Mouse (Mus musculus) CD8-positive naive resting alpha-beta T cell, adult 2 months (primary cell): ENCODE measurements around the gene Slc12a6.
A peak's percentile ranks its signal among the peaks of the same experiment; 100 is the strongest.
"Not testable (repeated sequence)": the region's sequence is repeated elsewhere in the genome, so short reads cannot be mapped to it uniquely, and the experiment has no call there.

Experiments
- DNase-seq, 2 experiments: peaks; one replicate each; pipeline ENCODE4 v3.0.0; 2022; ENCODE audit warnings: low read depth in 2 of 2, low spot score in 2 of 2

The Slc12a6 gene

DNA sequence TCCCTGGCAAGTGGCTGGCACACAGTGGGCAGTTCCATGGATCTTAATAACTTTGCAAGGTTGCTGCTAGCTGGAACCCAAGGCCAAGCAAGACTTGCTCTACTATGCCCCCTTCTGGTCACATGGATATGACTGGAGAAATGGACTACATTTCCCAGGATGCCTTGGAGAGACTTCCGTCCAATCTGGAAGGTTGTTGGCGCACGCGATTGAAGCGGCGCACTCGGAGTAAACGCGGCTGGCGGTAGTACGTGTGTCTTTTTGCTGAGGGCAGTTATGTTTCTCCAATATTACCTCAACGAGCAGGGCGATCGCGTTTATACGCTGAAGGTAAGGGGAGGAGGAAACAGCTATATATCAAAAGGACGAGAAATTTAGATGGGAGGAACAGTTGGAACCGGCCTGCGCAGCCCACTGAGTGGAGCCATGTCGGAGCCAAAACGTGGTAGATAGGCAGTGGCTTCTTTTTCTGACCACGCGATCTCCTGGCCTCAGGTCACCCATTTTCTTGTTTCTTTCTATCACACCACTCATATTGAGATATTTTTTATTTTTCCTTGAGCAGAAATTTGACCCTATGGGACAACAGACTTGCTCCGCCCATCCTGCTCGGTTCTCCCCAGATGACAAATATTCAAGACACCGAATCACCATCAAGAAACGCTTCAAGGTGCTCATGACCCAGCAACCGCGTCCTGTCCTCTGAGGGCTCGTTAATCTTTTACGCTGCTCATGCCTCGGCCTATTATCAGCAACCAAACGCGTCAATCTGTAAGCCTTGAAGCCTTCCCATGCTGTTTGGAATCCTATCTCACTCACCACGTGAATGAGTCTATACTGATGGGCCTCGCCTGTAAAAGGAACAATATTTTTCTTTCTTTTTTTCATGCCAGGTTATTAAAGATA is 3.6 kb upstream of the Slc12a6 start, which contains the start of gene Nop10:
Nop10 (plus strand) TSS at position 179 of the 906 bp plus-strand sequence.
- peak; percentile 71 to 76 for DNase-seq

DNA sequence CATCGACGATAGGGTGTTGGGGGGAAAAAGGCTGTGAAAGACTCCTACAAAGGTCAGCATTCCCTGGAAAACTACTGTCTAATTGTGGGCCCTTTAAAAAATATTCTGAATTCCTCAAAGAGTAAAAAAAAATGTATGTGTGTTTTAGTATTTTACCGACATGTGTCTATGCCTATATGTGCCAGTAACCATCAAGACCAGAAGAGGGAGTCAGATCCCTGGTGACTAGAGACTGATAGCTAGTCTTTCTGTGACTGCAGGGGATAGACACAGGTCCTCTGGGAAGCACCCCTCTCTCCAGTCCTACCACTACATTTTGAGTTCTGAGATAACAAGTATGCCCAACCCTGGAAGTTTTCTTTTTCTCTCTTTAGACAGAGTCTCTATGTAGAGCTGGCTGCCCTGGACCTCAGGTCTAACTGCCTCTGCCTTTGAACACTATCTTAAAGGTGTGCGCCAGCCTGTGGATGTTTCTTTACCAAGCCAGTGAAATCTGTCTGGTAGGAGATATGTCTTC is 2.8 kb upstream of the Slc12a6 start:
- DNase-seq: no peak

DNA sequence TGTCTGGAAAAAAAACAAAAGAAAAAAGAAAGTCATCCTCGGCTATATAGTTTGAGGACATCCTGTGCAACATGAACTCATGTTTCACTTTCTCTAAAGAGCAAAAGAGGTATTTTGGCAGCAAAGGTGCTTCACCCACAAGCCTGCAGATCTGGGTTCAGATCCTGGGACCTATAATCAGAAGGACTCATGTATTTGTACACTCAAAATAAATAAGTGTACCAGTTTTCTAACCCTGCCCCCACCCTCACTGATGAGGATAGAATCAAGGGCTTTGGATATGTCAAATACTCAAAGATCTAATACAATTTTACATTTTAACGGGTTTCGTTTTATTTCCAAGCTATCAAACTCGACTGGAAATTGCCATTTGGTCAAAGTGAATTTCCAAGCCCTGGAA is 1.3 kb upstream of the Slc12a6 start:
- no peak for DNase-seq

DNA sequence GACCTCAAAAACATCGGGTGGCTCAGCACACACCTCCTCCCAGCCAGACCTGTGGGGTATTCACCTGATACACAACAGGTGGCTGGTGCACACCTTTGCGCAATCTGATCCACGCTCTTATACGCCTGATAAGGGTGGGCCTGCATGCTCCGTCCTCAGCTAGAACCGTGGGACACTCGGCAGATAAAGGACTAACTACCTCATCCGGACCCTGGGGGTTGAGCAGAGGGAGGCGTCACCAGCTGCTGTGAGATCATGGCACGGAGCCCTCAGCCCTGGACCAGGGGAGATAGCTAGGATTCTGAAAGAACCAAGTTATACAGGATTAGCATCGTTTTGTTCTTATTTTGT is 592 bp downstream of the Slc12a6 start, which contains the start of gene Gm21985:
Gm21985 (plus strand) TSS at position 73 of the 351 bp plus-strand sequence.
- no peak for DNase-seq

DNA sequence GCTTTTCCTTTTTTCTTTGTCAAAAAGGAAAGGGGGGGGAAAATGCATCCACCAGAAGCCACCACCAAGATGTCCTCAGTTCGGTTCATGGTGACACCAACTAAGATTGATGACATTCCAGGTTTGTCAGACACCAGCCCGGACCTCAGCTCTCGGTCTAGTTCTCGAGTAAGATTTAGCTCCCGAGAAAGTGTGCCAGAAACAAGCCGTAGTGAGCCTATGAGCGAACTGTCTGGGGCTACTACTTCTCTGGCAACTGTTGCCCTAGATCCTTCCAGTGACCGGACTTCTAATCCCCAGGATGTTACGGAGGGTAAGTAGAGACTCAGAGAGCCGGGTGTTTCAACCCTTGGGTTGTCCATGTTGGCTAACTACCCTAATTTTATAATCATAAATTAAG is 1.2 kb downstream of the Slc12a6 start:
- no peak for DNase-seq

DNA sequence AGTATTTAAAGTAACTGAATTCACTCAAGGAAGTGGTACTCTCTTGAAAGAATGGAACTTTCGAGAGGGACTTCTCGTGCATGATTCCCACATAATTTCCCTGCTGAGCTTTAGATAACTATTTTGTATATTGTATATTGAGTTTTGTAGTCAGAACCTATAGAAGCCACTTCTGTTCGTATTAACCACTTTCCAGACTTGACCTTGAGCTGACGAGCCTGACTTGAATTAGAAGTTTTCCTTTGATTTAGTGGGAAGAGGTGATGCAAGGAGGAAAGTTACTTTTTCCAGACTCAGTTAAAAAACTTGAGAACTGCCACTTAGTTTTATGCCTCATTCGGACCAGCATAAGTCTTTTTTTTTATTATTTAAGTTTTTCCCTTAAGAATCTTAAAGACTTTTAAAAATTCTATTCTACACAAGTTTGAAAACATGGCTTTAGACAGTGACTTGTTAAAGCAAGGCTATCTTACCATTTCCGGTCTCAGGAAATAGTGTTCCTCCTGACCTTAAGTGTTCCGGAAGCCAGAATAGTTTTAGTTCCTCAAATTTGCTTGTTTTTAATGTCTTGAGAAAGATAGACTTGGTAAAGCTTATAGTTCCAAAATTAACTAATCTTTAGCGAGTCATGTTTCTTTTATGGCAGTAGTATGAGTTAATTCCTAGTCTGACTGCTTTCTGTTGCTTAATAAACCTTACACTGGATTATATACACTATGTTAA is 2.1 kb downstream of the Slc12a6 start:
- DNase-seq: no peak

DNA sequence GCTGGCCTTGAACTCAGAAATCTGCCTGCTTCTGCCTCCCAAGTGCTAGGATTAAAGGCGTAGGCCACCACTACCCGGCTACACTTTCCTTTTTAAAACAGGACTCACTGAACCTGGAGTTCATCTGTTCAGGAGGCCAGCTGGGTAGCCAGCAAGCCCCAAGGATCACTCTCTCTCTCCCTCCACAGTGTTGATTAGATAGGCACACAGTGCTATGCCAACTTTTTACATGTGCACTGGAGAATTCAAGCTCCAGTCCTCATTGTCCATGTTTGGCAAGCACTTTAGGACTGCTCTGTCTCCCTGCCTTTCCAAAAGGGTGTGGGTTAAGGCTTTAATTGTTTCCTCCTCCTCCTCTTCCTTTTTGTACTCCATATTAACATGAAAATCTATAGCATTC is 4.4 kb downstream of the Slc12a6 start:
- DNase-seq: no peak

DNA sequence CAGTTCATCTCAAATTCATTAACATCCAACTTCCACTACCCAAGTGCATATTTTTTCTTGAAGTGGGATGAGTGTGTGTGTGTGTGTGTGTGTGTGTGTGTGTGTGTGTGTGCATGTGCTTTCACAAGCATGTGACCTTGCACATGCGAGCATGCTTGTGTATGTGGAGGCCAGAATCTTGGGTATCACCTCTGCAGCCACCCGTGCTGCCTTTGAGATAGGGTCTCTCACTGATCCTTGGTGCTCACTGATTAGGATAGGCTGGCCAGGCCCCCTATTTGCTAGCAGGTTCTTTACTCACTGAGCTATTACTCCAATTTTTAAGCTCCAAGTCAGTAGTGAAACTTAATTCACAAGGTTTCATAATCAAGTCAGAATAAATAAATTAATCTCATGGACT is 7.3 kb downstream of the Slc12a6 start:
- no peak for DNase-seq

DNA sequence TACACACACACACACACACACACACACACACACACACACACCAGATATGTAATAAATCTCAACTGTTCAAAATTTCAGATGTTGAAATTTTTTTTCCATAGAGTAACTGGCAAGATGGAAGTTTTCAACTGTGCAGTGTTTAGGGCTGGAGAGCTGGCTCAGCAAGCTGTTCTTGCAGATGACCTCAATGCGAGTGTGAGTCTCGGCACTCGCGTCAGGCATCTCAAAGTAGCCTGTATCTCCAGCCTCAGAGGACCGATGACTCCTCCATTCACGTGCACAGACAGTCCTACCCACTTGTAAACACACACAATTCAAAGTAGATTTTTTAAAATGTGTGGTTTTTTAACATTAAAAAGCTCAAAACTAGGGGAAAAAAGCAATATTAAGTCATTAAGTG is 7.8 kb downstream of the Slc12a6 start:
- DNase-seq: no peak

DNA sequence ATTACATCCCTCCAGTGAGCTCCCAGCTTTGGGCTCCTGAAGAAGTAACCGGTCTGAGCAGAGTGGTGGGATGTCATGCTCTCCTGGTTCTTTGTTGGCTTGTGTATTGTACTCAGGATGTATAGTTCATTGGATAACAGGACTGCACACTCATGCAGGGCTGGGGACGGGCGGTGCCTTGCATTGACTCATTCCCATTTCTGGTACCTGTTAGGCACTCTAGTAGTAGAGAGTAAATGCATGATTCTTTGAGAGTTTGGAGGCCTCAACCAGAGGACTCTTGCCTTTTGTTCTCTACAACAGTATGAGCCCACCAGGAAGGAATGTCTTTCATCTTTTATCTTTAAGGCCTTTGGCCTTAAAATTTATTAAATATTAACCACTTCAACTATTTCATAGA is 11.2 kb downstream of the Slc12a6 start:
- DNase-seq: no peak

DNA sequence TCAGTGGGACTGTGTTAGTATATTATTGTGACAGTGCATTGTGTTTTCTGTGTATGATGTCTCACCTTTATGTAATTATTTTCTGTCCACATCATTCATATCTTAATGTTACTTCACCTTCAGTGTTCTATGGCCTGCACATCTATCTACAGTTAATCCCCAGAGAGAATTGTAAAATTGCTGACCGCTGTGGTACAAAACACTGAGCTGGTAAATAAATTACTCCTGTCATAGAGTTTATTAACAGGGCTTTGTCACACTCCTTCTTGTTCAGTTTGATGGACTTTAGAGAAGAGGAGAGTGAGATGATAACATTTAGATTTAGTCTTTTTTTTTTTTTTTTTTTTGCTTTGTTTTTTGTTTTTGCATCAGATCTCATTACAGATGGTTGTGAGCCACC is 17.2 kb downstream of the Slc12a6 start:
- no peak for DNase-seq

DNA sequence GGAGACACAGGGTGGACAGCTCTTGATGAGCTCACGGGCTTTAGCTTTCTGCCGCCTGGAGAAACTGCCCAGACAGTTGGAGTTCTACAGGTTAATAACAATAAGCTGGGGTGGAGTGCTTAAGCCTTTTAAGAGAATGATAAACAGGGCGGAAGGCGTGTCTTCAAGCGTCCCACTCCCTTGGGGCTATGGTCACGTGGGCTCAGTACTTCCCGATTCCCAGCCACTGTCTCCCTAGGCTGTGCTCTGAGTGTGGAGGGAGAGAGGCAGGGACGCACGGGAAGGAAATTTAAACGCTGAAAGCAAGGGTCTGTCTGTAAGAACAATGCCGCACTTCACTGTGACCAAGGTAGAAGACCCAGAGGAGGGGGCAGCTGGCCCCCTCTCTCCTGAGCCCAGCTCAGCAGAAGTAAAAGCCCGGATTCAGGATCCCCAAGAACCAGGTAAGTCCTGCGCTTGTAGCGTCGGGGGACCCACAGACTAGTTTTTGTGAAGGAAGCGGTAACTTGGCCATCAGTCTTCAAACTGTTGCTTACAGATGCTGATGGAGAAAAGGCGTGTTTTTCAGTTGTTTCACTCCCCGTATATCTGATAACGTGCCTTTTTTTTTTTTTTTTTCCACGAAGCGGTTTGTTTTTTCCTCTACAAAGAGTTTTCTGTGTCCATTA is 18.9 kb downstream of the Slc12a6 start:
- DNase-seq: no peak

DNA sequence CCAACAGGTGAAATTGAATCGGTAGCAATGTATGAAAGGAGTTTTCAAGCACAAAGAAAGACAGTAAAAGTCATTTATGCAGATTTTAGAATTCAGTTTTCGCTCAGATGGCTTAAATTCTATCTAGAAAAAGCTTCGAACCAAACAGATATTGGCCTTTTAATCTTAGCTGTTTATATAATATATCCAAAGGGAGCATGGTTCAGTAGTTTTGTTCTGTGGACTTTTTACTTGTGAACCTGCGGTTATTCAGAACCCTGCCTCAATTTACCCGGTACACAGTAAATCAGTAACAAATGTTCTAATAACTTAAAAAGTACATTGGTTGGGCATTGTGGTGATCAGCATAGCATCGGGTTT is 19.4 kb downstream of the Slc12a6 start:
- no peak for DNase-seq

DNA sequence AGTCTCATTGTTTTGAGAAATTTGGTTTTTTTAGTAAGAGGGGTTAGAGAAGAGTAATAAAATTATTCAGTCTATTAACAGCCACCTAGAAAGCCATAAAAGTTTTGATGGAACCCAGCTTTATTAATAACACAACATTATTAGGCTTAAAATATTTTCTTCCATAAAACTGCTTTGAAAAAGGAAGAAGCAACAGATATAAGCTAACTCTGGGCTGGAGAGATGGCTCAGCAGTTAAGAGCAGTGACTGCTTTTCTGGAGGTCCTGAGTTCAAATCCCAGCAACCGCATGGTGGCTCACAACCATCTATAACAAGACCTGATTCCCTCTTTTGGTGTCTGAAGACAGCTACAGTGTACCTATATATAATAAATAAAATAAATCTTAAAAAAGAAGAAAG is 20.4 kb downstream of the Slc12a6 start:
- not testable (repeated sequence) for DNase-seq

DNA sequence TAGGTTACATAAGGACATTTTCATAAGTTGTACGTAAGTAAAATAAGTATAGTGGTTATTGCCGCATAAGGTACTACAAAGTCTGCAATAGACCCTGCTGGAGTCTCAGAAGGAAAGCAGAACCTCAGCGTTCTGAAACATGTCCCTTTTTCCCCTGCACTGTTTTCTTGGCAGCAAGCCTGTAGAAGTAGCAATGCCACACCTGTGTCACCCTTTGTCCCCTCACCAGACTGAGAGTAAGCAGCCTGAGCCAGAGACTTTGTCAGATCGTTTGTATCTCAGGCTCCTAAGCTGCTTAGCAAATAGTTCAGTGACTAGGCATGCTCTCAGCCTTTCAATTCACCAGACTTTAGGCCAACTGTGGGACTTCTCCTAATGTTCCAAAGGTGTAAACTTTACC is 21.4 kb downstream of the Slc12a6 start:
- DNase-seq: no peak

DNA sequence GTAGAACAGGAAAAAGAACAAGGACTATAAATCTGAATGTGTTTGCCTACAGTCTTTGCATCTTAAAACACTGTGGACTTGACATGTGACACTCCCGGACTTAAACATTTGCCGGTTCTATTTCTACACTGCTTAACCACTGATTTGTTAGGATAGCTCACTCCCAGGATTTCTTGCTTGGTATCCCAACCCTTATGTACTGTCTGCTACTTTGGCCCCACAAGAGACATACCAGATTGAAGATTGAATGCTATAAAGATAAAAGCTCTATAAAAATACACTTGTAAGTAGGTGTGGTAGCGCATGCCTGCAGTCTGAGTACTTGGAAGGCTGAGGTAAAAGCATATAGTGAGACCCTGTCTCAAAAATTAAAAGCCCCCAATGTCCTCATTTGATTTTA is 23.9 kb downstream of the Slc12a6 start:
- DNase-seq: no peak

DNA sequence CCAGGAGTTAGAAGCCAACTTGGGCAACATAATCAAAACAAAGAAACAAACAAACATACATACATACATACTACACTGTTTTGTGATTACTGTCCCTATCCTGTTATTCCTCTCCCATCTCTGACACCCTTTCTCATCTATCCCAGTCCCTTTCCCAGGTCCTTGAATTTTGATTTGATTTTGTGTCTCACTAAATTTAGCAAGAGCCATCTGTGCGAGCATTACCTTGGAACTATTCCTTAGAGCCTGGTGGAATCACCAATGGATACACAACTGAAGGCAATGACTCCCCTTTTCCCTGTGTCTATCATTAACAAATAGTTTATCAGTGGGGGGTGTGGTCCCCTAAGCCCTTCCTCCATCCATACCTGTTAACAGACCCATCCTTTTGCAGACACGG is 27.2 kb downstream of the Slc12a6 start:
- no peak for DNase-seq

DNA sequence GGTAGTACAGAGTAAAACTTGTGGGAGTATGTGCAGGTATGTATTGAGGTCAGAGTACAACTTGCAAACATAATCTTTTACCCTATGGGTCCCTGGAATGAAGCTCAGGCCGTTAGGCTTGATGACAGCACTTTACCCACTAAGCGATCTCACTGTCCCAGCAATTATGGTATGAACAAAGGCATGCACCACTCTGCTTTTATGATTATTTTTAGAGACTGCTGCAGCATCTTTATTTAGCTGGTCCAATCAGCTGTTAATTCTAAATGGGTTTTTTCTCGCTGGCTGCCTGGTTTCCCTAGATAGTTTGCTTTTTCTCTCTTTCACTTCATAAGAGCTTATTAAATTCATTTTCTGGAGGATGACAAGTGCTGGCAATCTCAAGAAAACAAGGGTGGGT is 30.6 kb downstream of the Slc12a6 start:
- DNase-seq: no peak

DNA sequence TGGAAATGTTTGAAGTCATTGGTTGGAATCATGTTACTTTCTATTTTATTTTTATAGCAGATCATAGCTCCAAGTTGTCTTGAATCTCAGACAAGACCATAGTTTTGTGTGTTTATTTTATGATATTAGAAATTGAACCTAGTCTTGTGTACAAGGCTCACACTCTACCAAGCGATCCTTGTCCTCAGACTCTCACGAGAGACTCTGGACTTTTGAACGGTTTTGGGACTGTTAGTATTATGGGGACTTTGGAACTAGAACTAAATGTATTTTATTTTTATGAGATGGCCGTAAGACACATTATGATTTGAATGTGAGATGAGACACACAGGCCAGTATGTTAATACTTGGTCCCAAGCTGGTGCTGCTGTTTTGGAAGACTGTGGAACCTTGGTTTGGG is 32.6 kb downstream of the Slc12a6 start:
- DNase-seq: no peak

DNA sequence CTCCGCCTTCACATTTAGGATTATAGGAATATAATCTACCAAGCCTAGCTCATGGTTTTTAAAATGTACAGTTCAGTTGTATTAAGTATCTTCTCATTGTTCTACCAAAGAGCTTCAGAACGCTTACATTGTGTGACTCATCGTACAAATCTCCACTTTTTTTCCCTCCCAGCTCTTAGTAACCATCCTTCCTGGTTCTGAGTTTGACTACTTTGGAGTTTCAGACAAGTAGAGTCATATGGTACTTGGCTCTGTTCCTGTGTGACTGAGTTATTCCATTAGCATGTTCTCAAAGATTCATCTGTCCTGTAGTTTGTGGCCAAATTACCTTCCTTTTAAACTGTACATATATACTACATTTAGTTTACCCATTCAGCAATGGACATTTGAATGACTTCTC is 43.0 kb downstream of the Slc12a6 start:
- DNase-seq: no peak

DNA sequence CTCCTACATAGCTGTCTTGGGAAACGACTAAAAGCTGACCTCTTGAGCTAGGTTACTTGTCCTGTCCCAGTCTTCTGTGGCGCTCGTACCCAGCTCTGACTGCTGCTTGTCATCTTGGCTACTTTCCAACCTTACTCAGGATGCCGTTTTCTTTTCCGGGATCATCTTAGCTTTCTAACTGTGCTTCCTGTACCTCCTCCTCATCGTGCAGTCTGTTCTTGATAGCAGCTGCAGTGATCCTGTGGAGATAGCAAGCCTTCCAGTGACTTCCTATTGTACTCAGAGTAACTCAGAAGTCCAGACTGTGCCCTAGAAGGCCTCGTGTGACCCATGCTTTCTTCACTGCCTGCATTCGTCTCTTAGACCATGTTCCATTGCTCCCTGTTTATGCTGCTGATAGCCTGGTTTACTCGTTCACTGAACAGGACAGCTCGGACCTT is 43.6 kb downstream of the Slc12a6 start:
- no peak for DNase-seq

DNA sequence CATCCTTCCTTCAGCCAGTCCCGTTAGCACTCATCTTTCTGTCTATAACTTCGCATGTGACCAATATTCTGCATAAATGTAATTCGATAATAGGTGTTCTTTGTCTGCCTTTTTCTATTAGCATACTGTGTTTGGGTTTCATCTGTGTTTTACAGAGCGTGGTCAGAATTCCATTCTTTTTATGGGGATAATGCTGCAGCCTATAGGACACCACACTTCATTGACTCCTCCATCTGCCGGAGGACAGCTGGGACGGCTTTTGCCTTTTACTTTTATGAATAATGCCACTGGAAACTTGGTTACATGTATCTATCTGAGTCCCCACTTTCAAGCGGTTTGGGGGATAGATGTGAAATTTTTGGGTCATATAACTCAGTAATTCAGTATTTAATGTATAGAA is 50.0 kb downstream of the Slc12a6 start:
- no peak for DNase-seq
